Mouse (Mus musculus): ENCODE results near the gene Lpar3.

The Lpar3 gene

DNA sequence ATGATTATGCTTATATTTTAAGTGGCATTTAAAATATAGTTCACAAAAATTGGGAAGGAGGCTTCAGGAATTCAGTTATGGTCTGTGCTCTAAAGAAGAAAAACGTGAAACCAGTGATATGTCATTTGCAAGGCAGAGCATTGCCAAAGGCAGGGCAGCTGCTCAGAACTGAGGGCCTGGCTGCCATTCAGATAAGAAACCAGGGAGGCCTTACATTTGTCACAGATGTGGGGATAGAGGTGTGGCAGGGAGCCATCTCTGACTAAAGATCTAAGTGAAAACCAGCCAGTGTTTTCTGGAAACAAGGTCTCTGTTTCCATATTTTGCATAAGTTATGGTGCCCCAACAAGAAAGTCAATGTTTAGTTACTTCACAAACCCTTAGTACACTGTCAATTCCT lies 41.8 kb downstream of the Lpar3 start:
- no peak for DNase-seq

DNA sequence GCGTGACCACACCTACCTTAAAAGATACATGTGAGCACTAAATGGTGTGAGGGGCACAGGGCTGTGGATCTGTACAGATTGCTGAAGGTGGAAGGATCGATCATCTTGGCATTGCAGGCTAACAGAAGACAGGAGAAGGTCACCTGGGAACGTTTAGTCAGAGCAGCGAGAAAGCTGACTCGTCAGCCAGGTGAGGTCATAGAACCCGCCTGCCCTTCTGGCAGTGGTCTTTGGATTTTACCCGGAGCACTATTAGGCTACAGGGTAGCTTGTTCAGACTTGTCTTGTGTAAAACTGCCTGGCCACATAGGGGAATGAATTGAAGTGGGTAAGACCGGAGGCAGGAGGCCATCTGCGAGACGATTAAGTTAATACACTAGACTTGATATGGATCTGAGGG lies 43.4 kb downstream of the Lpar3 start:
- DNase-seq = no peak

DNA sequence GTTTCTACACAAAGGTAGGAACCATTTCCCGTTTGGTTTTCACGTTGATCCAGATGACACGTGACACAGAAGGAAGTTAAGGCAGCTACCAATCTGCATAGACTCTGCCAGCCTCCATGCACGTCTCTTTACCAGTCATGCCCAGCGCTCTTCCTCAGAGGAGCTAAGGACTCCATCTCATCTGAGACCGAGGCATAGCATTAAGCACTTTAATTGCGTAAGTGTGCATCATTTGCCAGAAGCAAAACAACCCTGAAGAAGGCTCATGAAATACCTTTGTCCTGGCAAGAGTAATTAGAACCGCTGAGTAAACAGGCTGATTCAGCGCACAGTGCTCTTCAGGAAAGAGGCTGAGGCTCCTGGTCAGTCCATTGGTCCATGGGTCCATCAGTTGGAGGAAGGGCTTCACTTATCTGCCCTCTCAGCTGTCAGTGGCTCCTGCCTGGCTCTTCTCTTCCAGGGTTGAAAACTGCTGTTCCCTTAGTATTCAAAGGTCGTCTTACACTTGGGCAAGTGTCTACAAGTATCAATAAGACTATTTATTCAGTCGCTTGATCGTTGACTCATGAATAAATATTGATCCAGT lies 44.9 kb downstream of the Lpar3 start:
- no peak for DNase-seq

DNA sequence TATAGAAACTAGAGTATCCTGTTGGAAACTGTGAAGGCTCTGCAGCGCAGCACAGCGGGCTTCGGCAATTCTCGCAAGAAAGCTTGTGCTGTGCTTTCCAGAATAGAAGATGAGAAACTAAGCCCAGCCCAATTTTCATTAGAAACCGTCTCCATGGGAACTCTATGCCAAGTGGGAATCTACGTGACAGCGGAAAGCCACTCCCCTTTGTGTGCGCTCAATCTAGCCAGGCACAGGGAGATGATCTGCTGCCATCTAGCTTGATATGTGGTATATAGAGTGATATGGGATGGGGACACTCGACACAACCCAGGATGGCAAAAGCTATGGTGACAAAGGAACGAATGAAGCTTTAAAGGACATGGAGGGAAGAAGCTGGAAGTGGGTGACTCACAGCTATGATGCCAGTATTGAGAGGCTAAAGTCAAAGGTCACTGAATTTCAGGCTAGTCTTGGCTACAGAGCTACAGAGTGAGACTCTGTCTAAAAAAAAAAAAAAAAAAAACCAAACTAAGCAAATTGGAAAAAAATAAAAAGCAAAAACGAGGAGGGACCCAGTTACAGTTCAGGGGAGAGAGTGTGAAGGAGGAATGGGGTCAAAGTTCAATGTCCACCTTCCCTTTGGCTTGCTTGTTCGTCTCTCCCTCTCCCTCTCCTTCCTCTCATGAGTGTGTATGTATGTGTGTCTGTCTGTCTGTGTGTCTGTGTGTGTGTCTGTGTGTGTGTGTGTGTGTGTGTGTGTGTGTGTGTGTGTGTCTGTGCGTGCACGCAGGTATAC lies 47.5 kb downstream of the Lpar3 start:
- DNase-seq = no peak

DNA sequence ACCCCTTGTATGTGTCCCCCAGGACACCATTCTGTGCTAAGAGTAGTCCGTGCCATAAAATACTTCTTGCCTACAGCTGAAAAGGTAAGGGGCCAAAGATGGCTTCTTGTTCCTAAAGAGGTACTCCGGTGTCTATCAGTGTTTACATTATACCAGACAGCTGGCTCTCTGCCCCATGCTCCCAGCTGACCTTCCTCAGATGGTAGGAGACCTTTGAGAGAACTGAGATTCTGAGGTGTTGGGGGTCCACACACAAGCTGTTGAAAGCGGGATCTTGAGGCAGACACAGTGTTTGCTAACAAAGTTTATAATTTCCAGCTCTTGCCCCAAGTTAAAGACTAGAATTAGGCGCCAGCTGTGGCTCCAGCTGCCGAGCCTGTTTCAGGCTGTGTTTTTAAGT lies 53.7 kb downstream of the Lpar3 start:
- DNase-seq = no peak

DNA sequence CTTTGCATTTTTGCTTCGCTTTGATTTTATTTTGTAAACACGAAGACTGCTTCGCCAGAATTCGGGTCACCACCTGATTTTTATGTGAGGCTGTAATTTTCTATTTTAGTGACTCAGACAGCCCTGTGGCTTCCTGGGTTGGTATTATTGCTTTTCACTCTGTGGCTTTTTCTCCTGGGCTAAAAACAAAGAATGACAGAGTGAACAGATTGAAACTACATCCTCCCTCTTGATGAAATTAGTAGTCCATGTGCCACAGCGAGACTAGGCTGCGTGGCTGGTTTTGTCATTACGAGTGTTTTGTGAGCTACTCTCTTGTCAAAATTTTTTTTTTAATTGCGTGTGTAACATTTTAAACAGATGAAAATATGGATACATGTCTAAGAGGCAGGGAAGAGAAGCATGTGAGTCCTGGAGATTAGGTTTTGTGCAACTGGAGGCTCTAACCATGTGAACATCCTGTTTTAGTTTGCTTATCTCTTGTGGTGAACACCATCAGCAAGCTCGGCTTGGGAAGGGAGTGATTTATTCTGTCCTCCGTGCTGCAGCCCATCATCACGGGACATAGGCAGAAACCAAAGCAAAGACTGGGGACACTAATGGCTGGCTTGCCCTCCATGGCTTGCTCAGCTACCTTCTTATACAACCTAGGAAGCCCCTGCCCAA lies 54.7 kb downstream of the Lpar3 start:
- no peak for DNase-seq

DNA sequence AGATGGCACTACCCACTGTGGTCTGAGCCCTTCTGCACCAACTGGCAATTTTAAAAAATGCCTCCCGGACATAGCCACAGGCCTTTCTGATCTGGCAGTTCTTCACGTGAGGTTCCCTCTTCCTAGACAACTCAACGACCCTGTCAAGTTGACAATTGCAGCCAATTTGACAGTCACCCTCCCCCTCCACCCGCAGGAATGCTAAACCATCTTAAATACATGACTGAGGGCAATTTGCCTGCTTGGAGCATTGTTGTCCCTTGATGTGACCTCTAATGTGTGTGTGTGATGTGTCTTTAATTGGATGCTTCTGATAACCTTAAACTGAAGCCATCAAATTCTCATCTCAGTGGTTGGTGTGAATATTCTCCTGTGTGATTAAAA lies 55.3 kb downstream of the Lpar3 start:
- DNase-seq = no peak

DNA sequence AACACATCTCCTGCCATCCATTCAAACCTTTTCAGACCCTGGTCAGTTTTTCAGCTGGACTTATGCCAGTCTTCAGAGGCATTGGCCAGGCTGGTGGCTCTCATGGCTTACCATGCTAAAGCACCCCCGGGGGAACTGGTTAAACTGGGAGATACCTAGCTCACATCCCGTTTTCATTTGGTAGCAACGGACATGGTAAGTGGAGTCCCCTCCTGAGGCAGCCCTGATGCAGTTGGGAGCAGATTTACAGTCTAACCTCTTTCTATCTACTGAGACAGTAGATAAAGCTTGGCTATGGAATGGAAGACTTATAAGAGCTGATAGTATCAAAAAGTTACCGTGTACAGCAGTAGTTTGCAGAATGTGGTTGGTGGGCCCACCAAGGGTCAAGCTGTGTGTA lies 56.2 kb downstream of the Lpar3 start:
- no peak for DNase-seq

DNA sequence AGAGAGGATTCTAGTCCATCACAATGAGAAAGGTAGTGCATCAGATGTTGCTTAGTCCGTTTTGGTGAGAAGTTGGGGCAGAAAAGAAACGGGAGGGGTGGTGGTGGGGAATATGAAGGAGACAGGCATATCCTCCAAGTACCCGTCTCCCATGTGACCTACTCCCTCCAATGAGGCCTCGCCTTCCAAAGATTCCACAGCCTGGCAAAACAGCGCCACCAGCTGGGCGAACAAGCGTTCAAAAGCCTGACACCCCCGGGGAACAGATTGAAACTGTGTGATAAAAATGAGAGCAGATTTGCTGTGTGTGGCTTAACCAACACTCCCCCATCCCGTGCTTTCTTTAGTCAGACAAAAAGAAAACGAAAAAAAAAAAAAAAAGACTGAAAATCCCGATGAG lies 56.7 kb downstream of the Lpar3 start:
- no peak for DNase-seq

DNA sequence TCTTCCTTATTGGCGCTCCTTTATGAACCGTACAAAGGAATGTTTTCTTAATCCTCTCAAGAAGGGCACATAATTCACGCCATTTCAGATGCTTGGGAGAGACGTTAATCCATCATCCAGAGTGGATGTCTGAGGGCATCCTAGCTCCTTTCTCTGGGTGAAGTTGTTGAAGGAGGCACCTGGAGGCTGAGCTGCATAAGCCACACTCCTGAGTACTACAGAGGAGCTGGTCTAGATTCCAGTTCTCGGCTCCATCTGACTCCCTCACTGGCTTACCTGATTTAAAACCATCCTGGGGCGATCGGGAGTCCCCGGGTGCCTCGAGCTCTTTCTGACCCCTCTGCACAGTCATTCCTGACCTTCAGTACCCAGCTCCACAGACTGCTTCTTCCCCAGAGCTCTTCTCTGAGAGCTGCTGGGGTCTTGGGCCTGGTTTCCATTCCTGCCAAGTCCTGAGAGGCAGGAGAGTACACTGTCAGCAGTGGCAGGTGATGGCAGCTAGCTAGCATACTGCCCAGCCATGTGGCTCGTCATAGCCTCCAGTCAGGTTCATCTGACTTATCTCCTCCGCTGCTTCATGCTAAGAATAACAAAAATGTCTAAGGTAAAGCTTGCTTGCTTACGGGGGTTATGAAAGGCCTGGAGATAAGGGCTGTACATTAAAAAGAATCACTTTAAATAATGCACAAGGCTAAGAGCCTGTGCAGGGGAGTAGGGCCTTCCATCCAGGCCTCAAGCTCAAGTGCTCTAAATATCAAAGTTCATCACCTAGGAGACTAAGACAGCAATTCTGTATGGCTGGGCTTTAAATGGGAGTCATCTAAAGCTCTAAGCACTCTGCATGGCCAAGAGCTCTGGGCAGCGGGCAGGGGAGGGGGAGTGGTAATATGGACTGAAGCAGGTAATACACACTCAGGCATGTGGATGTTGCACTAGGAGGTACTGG lies 57.7 kb downstream of the Lpar3 start:
- DNase-seq = no peak

DNA sequence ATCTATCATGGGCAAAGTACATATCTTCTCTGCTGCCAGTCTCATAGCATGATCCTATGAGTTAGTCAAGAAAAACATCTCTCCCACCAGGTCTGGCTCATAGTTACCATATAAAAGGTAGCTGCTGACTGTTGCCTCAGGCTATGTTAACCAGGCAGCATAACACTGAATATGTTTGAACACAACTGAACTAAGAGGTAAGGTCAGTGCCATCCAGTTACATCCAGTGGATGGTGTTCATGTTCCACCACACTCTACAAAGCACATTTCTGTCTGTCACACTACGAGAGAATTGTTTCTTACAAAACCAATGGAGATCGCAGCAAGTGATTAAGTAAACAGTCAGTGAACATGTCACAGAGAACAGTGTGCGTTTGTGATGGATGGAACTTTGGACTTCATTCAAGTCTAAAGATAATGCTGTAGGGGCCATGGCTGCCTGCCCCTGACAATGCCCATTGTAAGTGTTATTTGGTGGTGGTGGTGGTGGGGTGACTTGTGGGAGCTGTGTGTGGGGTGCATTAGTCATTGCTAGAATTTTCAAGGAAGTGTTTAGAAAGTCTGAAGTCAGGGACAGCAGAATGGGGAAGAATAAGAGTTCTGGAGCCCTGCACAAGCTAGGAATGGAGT lies 63.1 kb downstream of the Lpar3 start:
- DNase-seq = no peak

DNA sequence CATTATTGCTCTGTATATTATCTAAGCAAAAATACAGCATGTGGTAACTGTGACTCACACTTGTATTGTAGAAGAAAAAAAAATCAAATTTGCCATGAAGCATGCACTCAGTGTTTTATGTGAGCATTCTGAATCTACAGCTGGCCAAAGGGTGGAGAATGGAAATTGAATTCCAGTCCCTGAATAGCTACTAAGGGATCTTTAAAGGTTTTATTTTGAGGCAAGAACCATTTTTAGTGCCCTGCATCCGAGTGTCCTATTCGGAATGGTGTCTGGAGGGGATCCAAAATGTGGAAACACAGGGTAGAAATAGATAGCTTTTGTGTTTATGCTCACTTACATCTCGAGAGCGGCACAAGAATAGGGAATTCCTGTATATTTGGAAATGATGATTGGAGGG lies 65.4 kb downstream of the Lpar3 start:
- no peak for DNase-seq

DNA sequence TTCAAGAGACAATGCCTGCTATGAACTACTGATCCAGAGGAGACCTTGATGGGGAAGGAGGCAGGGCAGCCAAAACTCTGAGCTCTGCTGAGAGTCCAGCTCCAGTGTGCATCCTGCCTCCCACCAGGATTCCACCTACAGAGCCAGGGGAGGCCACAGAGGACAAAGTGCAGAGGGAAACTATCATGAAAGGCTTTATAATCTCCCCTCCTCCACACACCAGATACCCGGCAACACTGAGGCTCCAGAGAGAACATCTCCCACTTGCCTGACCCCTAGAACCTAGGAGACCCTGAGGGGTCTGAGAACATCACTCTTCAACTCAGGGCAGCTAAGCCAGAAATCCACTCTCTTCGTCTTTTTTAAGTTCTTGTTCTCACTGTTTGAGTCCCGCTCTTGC lies 71.2 kb downstream of the Lpar3 start:
- no peak for DNase-seq

DNA sequence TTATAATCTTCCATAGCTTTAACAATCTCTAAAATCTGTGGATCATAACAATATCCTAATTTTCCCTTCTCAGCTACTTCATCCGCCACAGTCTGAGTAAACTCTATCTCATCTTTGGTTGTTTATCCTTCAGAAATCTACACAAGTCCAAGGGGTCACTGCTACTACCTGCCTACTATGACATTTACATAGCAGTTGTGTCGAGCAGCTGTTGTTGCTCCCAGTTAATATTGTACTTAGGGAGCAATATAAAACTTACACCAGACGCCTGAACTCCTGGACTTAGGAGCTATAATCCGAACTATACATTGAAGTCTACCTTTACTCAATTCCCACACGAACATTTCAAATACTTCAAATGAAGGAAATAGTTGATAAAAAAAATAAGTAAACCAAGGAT lies 71.8 kb downstream of the Lpar3 start:
- DNase-seq = no peak

DNA sequence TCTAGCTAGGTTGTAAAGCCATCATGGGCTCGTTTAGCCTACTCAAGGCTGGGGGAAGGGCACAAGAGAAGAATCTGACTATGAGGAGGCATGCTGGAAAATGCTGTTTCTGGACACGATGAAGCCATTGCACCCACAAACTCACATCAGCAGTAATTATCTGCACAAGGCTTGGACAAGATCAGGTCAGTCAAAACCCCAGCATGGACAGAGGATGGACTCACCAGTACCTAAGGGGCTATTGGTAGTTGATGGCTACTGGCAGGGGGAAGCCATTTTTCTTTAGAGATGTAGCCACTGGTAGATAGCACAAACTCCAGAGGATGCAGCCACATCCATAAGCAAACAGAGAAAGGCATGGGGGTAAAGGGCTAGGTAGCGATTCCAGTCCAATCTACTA lies 81.7 kb downstream of the Lpar3 start:
- no peak for DNase-seq

DNA sequence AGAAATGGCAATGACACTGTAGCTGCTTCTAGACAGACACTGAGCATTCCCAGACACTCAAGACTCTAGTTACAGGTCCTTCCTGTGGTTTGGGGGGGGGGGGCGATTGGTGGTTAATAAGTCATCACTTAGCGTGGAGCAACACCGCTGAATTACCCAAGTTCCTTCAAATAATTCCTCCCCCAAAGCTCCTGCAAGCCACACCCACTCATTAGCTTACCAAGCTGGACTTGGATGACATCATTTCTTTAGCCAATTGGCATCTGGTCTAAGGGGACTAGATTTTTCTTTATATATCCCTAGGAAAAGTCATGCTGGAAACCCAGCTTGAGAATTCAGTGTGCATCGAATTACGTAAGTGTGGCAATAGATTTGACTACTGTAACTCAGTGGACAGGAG lies 82.4 kb downstream of the Lpar3 start:
- DNase-seq = no peak

DNA sequence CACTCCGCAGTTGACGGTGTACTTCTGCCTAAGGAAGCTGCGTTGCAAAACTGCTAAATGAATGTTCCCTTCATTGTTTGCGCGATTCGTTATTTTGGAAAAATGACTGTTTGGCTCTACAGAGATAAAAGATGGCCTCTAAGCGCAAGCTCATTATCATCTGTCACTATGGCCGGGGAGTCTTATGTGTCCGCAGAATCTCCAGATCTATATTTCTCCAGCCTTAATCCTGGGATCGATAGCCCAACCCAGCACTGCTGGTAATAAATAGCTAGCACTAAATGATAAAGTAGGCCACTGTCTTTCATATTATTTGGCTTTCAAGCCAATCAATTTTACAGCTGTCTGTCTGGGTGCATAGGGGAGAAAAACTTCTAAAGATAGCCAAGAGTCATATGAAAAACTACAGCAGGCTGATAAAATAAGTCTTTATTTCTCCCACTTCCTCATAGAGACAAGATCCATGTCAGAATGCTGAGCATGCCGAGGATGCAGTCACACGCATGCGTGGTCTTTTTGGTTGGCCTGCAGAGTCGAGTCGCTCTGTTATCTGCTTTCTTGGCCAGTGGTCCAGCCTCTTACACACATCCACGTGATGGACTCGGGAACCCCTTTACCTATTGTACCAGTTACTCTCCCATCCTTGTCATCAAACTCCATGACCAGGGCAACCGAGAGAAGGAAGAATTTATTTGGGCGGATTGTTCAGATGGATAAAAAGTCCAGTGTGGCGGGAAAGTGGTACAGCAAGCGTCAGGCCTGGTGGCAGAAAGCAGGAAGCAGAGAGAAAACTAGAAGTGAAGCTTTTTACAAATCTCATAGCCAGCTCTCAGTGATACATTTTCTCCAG lies 84.0 kb downstream of the Lpar3 start:
- no peak for DNase-seq

DNA sequence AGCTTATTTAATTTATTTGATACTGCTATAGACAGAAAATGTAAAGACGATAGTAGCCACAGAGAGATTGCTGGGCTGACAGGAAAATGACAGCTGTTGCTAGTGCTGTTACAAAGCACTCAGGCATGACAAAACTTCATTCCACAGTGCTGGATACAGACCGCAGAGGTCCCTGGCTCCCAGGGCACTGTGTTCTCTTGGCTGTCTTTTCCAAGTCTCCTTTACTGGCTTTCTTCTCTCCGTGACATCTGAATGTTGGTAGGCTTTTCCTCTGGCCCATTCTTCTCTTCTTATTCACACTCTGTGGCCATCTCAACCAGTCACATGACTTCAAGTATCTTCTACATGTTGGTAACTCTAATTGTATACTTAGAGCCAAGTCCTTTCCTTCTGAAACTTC lies 86.6 kb downstream of the Lpar3 start:
- no peak for DNase-seq

DNA sequence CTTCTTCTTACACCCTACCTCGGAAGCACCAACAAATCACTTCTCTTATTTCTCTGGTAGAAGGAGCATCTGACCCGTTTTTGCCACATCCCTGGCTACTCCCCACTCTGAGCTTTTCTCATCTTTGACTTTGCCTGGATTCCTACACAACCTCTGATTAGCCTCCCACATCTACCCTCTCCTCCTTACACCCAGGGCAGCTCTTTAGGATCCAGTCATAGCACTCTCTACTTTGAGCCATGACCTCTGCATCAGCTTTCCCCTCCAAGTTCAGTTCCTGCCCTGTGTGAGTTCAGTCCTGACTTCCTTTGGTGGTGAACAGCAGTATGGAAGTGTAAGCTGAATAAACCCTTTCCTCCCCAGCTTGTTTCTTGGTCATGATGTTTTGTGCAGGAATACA lies 87.1 kb downstream of the Lpar3 start:
- DNase-seq = no peak

DNA sequence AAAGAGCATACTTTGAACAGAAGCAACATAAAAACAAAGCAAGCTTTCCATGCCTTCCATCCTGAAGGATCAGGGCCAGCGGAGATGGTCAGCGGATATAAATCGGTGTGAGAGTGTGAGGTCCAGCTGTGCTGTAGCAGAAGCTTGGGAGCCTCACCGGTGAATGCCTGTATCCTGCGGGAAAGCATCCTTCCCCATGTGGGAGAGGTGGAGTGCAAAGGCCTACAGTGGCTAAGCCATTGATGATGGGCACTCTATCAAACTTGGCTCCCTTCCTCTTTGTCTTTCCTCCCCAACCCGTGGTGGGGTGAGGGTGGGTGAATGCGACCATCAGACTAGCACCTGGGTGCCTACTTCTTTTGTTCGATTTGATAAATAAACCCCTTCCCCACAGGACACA lies 88.8 kb downstream of the Lpar3 start:
- DNase-seq = no peak

DNA sequence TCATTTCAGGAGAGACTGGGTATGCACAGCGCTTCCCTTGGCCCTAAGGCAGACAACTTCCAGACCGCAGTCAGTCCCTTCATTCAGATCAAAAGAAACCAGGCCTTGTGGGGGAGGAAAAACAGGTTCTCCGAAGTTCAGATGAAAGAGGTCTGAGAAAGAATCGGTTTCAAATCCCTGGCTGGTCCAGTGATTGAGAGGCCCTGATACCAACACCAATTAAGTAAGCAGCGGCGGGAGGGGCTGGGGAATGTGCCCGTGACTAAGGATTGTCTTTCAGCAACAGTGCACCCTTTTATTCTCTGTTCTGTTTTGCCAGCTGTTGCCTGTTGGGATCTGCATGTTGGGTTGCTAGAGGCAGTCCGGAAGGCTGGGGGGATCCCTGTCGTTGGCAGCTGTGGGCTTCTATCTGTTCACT lies 90.4 kb downstream of the Lpar3 start:
- no peak for DNase-seq

DNA sequence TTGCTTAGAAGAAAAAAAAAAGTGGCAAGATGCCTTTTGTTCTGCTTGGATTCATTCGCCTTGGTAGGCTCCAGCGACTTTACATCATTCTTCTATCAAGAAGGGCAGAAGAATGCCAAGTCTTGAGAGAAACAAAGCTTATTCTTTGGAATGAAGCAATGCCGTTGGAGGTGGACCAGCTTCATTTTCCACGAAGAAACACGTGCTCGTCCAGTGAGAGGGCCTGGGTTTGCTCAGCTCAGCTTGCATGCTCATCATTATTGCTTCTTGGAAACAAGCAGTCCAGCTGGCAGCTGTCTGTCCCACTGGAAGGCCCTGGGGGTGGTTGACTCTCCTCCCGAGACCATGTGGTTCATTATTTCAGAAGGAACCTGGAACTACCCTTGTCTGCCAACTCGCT lies 94.7 kb downstream of the Lpar3 start:
- no peak for DNase-seq
